Mouse (Mus musculus) gastrocnemius, adult 8-10 months (tissue): ENCODE results near the gene Gstt4. TPM values are rescaled to one million over a fixed set of nuclear protein-coding genes. Genes with fewer than 3 reads are reported as not detected.

Source experiments
- DNase-seq, 2 experiments: peaks; one replicate each; pipeline ENCODE4 v3.0.0; 2022; ENCODE audit warnings: low spot score in 2 of 2
- total RNA-seq, 4 experiments: library from RNA; stranded (reverse); gene quantifications; 2 replicates each; pipeline ENCODE4 v1.2.4; 2022

Gene Gstt4
- total RNA-seq, 4 experiments from 2014 or later = not detected

- DNase-seq = no peak
These were observed 13.6 kb upstream of the Gstt4 start for GRCm38 (mm10) chr10:75835761-75836531.

GRCm38 (mm10) chr10:75835307-75835706, 13.0 kb upstream of the Gstt4 start:
- DNase-seq = peak; percentile 33 to 69

GRCm38 (mm10) chr10:75834721-75835120, 12.4 kb upstream of the Gstt4 start:
- DNase-seq = no peak

- DNase-seq = peak; percentile 54 to 68
These were observed 11.9 kb upstream of the Gstt4 start for GRCm38 (mm10) chr10:75834250-75834649.

- no peak for DNase-seq
These were observed 11.2 kb upstream of the Gstt4 start for GRCm38 (mm10) chr10:75833456-75834080.

GRCm38 (mm10) chr10:75832272-75832895, 10.0 kb upstream of the Gstt4 start:
- peak; percentile 56 to 62 for DNase-seq

GRCm38 (mm10) chr10:75830275-75830670, 7.9 kb upstream of the Gstt4 start:
- DNase-seq = no peak

GRCm38 (mm10) chr10:75829529-75830274, 7.4 kb upstream of the Gstt4 start:
- no peak for DNase-seq

- peak; percentile 91 to 94 for DNase-seq
These were observed 6.2 kb upstream of the Gstt4 start for GRCm38 (mm10) chr10:75828500-75828931.

GRCm38 (mm10) chr10:75827668-75828360, 5.5 kb upstream of the Gstt4 start:
- peak; percentile 79 to 87 for DNase-seq

- DNase-seq = no peak
These were observed 2.2 kb upstream of the Gstt4 start for GRCm38 (mm10) chr10:75824530-75824929.

- DNase-seq = no peak
These were observed 1.4 kb upstream of the Gstt4 start for GRCm38 (mm10) chr10:75823782-75824181.

- no peak for DNase-seq
These were observed 2.5 kb downstream of the Gstt4 start for GRCm38 (mm10) chr10:75819882-75820281.

- no peak for DNase-seq
These were observed 3.7 kb downstream of the Gstt4 start for GRCm38 (mm10) chr10:75818641-75819040.

- no peak for DNase-seq
These were observed 18.1 kb downstream of the Gstt4 start for GRCm38 (mm10) chr10:75804217-75804616.

GRCm38 (mm10) chr10:75798176-75798696, 24.1 kb downstream of the Gstt4 start, which contains the start of gene Gstt1:
Gene Gstt1, minus strand, starts transcription at chr10:75798584.
- DNase-seq = peak; percentile 62 to 77

GRCm38 (mm10) chr10:75797619-75798175, 24.6 kb downstream of the Gstt4 start:
- DNase-seq = peak; percentile 35 to 58

- DNase-seq = no peak
These were observed 25.4 kb downstream of the Gstt4 start for GRCm38 (mm10) chr10:75796731-75797516.

GRCm38 (mm10) chr10:75794880-75795279, 27.5 kb downstream of the Gstt4 start:
- DNase-seq = no peak

GRCm38 (mm10) chr10:75790773-75791172, 31.6 kb downstream of the Gstt4 start:
- DNase-seq = no peak
